Mouse (Mus musculus) fat pad, adult 2 months (tissue): ENCODE data around the gene Cenpb.
A peak's percentile ranks its signal among the peaks of the same experiment; 100 is the strongest.

Experiments used
- DNase-seq: peaks from one replicate; pipeline ENCODE4 v3.0.0-alpha.2; 2011; ENCODE audit warnings: low read depth, low spot score; ENCODE audit errors: extremely low read depth

The Cenpb gene

GRCm38 (mm10) chr2:131167984-131168383 lies 11.9 kb downstream of the Cenpb start:
- no peak for DNase-seq

- no peak for DNase-seq
These were observed 13.7 kb downstream of the Cenpb start for GRCm38 (mm10) chr2:131166172-131166571.

GRCm38 (mm10) chr2:131163924-131164323 lies 15.9 kb downstream of the Cenpb start:
- DNase-seq, result no peak

- no peak for DNase-seq
These were observed 19.2 kb downstream of the Cenpb start for GRCm38 (mm10) chr2:131160671-131161111.

- DNase-seq, result peak; percentile 74
These were observed 19.8 kb downstream of the Cenpb start, which contains the start of gene 1700037H04Rik for GRCm38 (mm10) chr2:131159938-131160581. TSS of gene 1700037H04Rik (minus strand) at chr2:131160081.

- DNase-seq, result no peak
These were observed 20.4 kb downstream of the Cenpb start for GRCm38 (mm10) chr2:131159491-131159910.

GRCm38 (mm10) chr2:131156987-131157386 lies 22.9 kb downstream of the Cenpb start:
- no peak for DNase-seq

GRCm38 (mm10) chr2:131154036-131154435 lies 25.8 kb downstream of the Cenpb start:
- DNase-seq, result no peak

GRCm38 (mm10) chr2:131152166-131152730 lies 27.6 kb downstream of the Cenpb start:
- no peak for DNase-seq

GRCm38 (mm10) chr2:131149254-131149578 lies 30.7 kb downstream of the Cenpb start:
- DNase-seq, result no peak

- no peak for DNase-seq
These were observed 31.3 kb downstream of the Cenpb start for GRCm38 (mm10) chr2:131148353-131149253.

GRCm38 (mm10) chr2:131147043-131147365 lies 32.9 kb downstream of the Cenpb start:
- DNase-seq, result no peak

- no peak for DNase-seq
These were observed 33.4 kb downstream of the Cenpb start for GRCm38 (mm10) chr2:131146193-131147042.

- DNase-seq, result no peak
These were observed 34.3 kb downstream of the Cenpb start for GRCm38 (mm10) chr2:131145536-131145935.

- no peak for DNase-seq
These were observed 34.7 kb downstream of the Cenpb start for GRCm38 (mm10) chr2:131145121-131145520.

GRCm38 (mm10) chr2:131143007-131143780 lies 36.7 kb downstream of the Cenpb start:
- DNase-seq, result no peak

GRCm38 (mm10) chr2:131142592-131142991 lies 37.3 kb downstream of the Cenpb start:
- no peak for DNase-seq

GRCm38 (mm10) chr2:131141336-131141986 lies 38.4 kb downstream of the Cenpb start:
- no peak for DNase-seq

- DNase-seq, result no peak
These were observed 39.3 kb downstream of the Cenpb start for GRCm38 (mm10) chr2:131140533-131140905.
